Mouse (Mus musculus) brain, embryonic 14.5 days (tissue): ENCODE measurements at regions not wholly inside any gene's neighbourhood (a gene's known extent, or its start where the extent isn't known, plus 50 kb on each side); places are given as distances from the start of the nearest gene placed in this dataset.
"Not testable (repeated sequence)": the region's sequence is repeated elsewhere in the genome, so short reads cannot be mapped to it uniquely, and the experiment has no call there.

Experiments used
- DNase-seq: peaks from one replicate; pipeline ENCODE4 v3.0.0-alpha.2; 2011; ENCODE audit warnings: low read depth
- CTCF ChIP-seq: fragments of 200-500 bp; IDR thresholded peaks from 2 replicates; pipeline ENCODE4 v1.5.1; 2012; ENCODE audit warnings: inconsistent platforms, mild to moderate bottlenecking, moderate library complexity, borderline replicate concordance; ENCODE audit not compliant: insufficient read depth, insufficient read length; ENCODE audit errors: extremely low read depth
- POLR2A ChIP-seq: fragments of 200-500 bp; IDR thresholded peaks from 2 replicates; pipeline ENCODE4 v1.6.1; 2012; ENCODE audit warnings: mild to moderate bottlenecking, inconsistent platforms, borderline replicate concordance; ENCODE audit not compliant: poor library complexity, insufficient read depth, insufficient read length, severe bottlenecking; ENCODE audit errors: extremely low read depth

DNA sequence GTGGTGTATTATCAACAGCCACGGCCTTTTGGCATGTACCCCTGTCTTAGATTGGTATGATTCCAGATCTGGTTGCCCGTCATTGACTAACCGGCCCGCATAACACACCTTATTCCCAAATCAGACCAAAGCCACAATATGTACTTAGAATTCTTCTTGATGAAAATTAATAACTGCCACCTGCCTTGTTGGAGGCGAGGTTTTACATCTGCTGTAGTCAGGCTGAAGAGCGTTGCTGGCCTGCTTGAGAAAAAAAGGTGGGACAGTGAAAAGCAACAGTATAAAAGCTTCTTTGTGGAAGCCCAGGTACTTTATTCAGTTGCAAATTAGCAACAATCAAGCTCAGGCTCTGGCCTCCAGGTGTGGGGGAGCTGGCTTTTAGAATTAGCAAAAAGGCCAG lies 223.6 kb upstream of the Car8 start:
- DNase-seq = not testable (repeated sequence)

DNA sequence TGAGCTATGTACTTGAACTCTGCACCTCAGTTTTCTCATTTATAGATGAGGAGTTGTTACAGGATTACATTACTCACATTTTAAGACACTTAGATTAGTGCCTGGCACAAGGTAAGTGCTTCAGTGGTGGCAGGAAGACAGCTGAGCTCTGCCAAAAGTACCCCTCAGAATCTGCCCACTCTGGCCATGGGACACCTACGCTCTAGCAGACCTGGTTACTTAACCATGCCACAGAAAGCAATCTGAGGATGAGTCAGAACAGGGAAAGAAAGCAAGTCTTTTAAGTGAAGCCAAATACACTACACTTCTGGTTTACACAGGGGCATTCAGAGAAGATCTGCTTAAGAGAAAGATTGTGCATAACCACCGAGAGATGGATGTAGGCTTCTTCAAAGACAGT lies 215.5 kb upstream of the Car8 start:
- no peak for DNase-seq
- TF ChIP-seq CTCF = no peak
- no peak for TF ChIP-seq POLR2A

DNA sequence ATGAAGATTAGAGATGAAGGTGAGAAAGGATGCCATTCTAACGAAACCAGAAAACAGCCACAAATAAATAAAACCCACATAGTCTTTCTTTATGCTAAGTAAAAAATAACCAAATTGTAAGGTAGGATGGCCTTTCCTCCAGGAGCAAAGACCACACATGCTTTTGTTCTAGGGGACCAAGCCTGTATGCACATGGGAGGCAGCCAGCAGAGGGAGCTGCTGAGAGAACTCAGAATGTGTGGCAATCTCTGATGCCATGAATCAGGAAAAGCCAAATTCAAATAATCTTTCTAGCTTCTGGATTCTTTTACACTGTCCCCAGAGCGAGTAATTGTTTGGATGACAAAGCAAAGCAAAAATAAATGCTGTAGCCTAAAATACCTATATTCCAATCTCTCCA lies 193.6 kb upstream of the Car8 start:
- DNase-seq = peak; percentile 64
- TF ChIP-seq CTCF (peak; percentile 72), POLR2A (no peak)

DNA sequence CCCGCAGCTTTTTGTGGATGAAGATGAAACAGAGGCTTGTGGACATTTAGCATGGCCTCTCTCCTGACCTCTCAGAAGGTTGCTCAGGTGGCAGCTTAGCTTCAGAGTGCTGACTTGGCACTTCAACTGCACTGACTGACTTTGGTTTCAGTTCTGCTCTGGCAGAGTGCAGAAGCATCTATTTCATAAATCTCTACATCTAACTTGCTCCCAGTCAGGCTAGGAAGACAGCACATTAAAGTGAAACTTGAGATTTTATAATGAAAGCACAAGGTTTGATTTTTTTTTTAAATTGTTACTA lies 192.1 kb upstream of the Car8 start:
- TF ChIP-seq CTCF = no peak
- no peak for TF ChIP-seq POLR2A
- no peak for DNase-seq

DNA sequence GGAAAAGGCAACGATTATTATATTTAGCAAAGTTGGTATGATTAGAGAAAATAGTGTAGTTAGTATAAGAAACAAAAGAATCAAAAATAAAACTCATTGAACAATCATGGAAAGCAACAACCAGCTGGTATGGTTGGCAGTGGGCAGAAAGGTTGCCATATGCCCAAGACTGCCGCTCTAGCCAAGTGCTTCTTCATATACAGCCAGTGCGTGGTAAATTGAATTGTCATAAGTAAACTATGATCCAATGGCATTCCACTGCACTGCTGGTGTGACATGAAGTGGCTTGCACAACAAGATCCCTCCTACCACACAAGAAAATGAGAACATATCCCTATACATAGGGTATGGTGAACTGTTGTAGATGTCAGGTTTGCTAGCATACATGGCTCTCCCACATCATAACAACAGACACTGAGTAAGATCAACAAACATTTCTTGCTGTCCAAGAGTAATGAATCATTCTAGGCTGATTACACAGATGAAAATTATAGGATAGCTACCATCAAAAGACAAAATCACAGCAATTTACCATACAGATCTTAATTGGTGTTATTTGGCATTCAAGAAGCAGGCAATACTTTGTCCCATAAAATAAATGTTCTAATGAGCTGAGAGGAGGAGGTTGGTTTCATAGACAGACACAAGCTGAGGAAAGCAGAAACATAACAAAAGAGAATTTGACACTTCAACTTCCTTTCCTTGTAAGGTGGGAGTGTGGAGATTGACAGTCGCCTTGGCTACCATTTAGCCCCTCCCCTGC lies 191.6 kb upstream of the Car8 start:
- TF ChIP-seq POLR2A (no peak), CTCF (no peak)
- DNase-seq = peak; percentile 48

DNA sequence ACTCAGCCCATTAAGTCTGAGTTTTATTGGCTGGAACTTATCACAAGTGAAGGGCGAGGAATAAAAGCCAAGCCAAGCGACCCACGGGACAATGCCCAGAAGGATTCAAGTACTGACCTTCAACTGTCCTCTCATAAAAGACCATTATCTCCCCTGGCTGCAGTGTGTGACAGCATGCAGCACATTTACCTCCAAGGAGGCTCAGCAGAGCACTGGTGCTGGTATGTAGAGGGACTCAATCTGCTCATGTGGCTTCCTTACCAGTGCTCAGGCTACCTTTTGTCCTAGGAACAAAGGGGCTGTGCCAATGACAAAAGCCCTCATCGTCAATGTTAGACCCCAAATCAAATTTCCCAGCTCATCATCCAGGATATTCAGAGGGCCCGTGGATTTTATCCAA lies 190.9 kb upstream of the Car8 start:
- TF ChIP-seq POLR2A (no peak), CTCF (no peak)
- DNase-seq = no peak

DNA sequence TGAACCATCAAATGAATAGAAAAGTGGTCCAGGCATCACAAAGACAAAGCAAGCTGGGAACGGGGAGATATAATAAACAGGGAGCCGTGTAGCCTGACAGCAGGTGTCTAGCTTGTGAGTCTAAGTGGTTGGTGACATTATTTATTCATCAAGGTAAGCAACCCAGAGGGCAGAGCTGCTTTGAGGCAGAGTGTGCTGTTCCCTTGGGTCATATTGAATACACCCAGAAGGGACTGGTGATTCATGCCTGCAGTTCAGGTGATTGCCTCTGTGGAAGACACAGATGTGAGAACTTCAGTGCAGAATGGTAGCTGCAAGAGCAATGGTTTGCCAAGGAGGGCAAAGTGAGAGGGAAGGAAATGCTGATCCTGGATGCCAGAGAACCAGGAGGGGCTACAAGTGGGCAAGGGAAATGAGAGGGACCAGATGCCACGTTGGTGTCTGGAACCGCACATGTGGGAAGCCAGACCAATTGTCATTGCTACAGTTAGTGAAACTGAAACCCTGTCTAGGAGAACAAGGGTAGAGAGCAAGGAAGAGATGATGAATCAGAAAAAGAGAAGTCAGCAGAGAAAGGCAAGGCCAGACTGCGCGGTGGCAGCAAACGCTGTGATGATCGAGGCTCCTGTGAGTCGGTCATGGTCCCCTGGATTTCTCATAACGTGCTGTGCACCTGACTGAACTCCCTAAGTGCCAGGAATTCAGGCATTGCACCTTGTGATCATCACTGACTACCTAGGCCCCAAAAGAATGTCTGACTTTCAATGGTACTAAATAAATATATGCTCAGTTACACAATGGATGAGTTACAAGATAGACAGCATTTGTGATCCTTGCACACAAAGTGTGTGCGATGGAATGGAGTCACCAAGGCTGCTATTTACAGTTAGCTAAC lies 190.0 kb upstream of the Car8 start:
- TF ChIP-seq POLR2A (no peak), CTCF (no peak)
- no peak for DNase-seq

DNA sequence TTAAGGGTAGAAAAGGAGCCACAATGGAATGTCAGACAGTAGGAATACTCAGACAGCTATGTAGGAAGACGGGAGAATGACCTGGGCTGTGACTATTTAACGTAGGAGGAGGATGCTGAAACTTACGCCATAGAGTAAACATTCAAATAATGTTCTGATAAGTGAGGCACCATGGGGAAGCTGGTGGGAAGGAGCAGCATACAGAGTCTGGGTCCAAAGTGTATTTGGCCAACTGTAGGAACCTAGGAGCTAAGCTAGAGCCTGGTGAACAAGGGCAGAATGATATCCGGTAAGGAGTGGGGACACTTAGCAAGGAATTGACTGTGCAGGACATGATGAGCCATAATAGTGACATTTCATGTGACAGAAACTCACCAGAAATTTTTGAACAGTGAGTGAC lies 189.0 kb upstream of the Car8 start:
- TF ChIP-seq POLR2A (no peak), CTCF (no peak)
- no peak for DNase-seq

DNA sequence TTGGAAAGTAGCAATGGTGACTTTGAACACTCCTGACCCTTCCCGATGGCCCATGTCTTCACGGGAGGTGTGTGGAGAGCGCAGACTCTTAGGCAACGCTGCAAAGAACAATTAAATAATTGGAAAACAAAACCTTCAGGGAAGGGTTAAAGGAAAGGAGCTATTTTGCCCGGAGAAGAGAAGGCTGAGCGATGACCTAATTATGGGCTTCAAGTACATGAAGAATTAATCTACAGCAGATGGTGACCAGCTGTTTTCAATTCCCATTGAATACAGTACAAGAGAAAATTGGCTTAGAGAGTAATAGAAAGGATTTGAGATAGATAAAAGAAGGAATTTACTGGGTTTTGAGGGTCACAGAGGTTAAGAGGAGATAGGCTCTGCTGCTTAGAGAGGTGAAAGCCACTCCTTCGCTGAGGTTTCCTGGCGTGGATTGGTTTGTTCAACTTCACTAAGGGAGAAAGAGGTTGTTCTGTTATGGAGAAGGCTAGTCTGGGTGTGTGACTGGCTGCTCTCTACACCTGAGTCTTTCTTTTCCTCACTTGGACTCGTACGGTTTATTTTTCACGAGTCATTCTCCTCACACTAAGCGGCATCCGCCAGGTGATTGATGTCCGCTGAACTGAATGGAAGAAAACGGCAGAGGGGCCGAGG lies 184.7 kb upstream of the Car8 start:
- TF ChIP-seq POLR2A (no peak), CTCF (no peak)
- peak; percentile 74 for DNase-seq

DNA sequence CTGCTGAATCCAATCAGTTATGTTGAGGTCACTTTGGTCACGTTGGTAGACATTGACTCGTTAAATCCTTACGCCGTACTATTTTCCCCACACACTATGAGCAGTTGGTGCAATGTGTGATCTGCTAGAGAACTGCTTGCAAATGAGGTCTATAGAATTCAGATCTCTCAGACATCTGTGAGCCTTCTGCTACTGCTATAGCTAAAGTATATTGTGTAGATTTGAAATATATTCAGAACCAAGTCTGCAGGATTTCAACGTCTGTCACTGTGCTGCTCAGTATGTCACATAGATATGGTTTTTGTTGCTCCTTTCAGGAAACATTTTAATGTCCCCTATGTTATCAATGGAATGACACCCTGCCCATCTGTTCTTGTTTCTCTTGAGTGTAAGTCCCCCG lies 182.4 kb upstream of the Car8 start:
- no peak for TF ChIP-seq CTCF
- TF ChIP-seq POLR2A = no peak

DNA sequence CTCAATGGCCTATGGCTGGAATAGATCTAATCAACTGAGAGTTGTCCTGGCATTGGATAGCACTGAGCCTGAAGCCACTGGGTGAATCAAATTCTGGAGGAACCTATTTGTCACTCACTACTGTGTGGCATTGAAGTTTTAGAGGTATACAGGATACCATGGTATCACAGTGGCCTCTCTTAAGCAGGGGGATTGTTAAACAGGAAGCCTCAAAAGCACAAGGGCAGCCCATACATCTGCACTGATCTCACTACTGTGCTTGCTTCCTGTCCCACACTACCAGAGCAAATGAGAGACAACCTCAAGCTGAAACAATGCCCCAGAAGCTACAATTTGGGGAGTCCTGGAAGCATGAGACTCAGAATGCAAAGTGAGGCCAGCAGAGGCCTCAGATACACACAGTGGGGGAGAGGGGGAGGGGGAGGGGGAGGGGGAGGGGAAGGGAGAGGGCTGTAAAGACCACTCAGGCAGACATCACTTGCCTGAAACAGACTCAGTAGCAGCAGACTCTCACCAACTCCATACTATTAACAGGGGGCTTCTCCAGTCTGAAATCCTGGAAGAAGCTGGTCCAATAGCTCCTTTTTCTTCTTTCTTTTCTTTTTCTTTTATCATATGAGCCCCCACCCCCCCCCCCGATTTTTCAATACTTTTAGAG lies 179.7 kb upstream of the Car8 start:
- no peak for DNase-seq
- TF ChIP-seq POLR2A = no peak
- TF ChIP-seq CTCF = no peak

More for the DNA sequence above, 182.4 kb upstream of the Car8 start:
- DNase-seq = peak; percentile 82
